Mouse (Mus musculus) liver, embryonic 16.5 days (tissue): ENCODE measurements around the gene Calcoco1. TPM values are rescaled to one million over a fixed set of nuclear protein-coding genes. Genes with fewer than 3 reads are reported as not detected.
A peak's percentile ranks its signal among the peaks of the same experiment; 100 is the strongest.

Source experiments
- ATAC-seq: fragments of 200-750 bp; cut with Nextera tagmentation; 2 replicates; pipeline ENCODE4 v1.8.0; 2017; ENCODE audit warnings: low read depth, mild to moderate bottlenecking, moderate number of reproducible peaks, moderate library complexity
- H3K27ac ChIP-seq: fragments of 300-500 bp; sonication (generic); 2 replicates; pipeline ENCODE4 v1.5.1; 2014; ENCODE audit warnings: mild to moderate bottlenecking, low read length
- H3K27me3 ChIP-seq: fragments of 300-500 bp; sonication (generic); 2 replicates; pipeline ENCODE4 v1.6.1; 2014; ENCODE audit warnings: low read depth, low read length, mixed read lengths; ENCODE audit not compliant: control insufficient read depth, insufficient read depth
- H3K36me3 ChIP-seq: fragments of 300-500 bp; sonication (generic); 2 replicates; pipeline ENCODE4 v1.6.1; 2014; ENCODE audit warnings: mild to moderate bottlenecking; ENCODE audit not compliant: control insufficient read depth, insufficient read depth
- H3K4me1 ChIP-seq: fragments of 300-500 bp; sonication (generic); 2 replicates; pipeline ENCODE4 v1.6.1; 2014; ENCODE audit warnings: low read depth, low read length, mixed read lengths; ENCODE audit not compliant: control insufficient read depth
- H3K4me2 ChIP-seq: fragments of 300-500 bp; sonication (generic); 2 replicates; pipeline ENCODE4 v1.6.1; 2014; ENCODE audit warnings: low read depth, low read length, mixed read lengths
- H3K4me3 ChIP-seq: fragments of 300-500 bp; sonication (generic); 2 replicates; pipeline ENCODE4 v1.5.1; 2014; ENCODE audit warnings: low read depth, mild to moderate bottlenecking, low read length
- H3K9ac ChIP-seq: fragments of 300-500 bp; sonication (generic); 2 replicates; pipeline ENCODE4 v1.6.1; 2014; ENCODE audit warnings: low read depth, low read length
- H3K9me3 ChIP-seq: fragments of 300-500 bp; sonication (generic); replicated peaks from 2 replicates; pipeline ENCODE4 v1.6.1; 2016; ENCODE audit warnings: low read length; ENCODE audit not compliant: control insufficient read depth
- WGBS: fragments of 180-500 bp; shearing (Covaris S2); extraction: QIAGEN DNeasy Blood & Tissue Kit; methylation state at CpG from one replicate; pipeline ENCODE4 v1.1.7; 2014; ENCODE audit not compliant: insufficient replicate concordance; 5-methylcytosine and 5-hydroxymethylcytosine counted together
- polyA plus RNA-seq: library from polyadenylated mRNA; unstranded; fragments of >200 nt; fragmentation: Nextera tagmentation; extraction: Ambion mirVana; gene quantifications from 2 replicates; pipeline ENCODE4 v1.2.1, GENCODE M21; 2015

Calcoco1 gene
- polyA plus RNA-seq, 1 experiment from 2014 or later, result 18.2 TPM

GRCm38 (mm10) chr15:102707736-102708269 lies 14.2 kb downstream of the Calcoco1 start:
- ATAC-seq, result no peak
- WGBS, result 65% methylated on average over 6 of the region's 6 CpGs

GRCm38 (mm10) chr15:102705923-102706503 lies 16.0 kb downstream of the Calcoco1 start:
- no peak overlapping the region for H3K9ac ChIP-seq
- 66% methylated on average over 7 of the region's 7 CpGs for WGBS

More at GRCm38 (mm10) chr15:102707736-102708269, 14.2 kb downstream of the Calcoco1 start:
- Histone ChIP-seq H3K27me3 (no peaks in the 10 kb centered on the region), H3K4me1 (no peaks in the 10 kb centered on the region), H3K4me3 (no peak overlapping the region), H3K9ac (no peak overlapping the region), H3K4me2 (no peak overlapping the region), H3K36me3 (no peaks in the 10 kb centered on the region), H3K27ac (no peak overlapping the region), H3K9me3 (no peaks in the 10 kb centered on the region)

GRCm38 (mm10) chr15:102705226-102705894 lies 16.6 kb downstream of the Calcoco1 start:
- H3K9me3 ChIP-seq, result no peaks in the 10 kb centered on the region
- 52% methylated on average over 9 of the region's 9 CpGs for WGBS
- H3K9ac ChIP-seq, result no peak overlapping the region
- no peaks in the 10 kb centered on the region for H3K27me3 ChIP-seq
- no peaks in the 10 kb centered on the region for H3K36me3 ChIP-seq
- H3K27ac ChIP-seq, result no peak overlapping the region
- ATAC-seq, result no peak
- H3K4me1 ChIP-seq, result no peaks in the 10 kb centered on the region
- H3K4me3 ChIP-seq, result no peak overlapping the region
- H3K4me2 ChIP-seq, result no peak overlapping the region

More at GRCm38 (mm10) chr15:102705923-102706503, 16.0 kb downstream of the Calcoco1 start:
- Histone ChIP-seq H3K36me3 (no peaks in the 10 kb centered on the region), H3K4me2 (no peak overlapping the region), H3K27ac (no peak overlapping the region), H3K4me3 (no peak overlapping the region), H3K4me1 (no peaks in the 10 kb centered on the region), H3K9me3 (no peaks in the 10 kb centered on the region), H3K27me3 (no peaks in the 10 kb centered on the region)
- no peak for ATAC-seq

- WGBS, result 46% methylated on average over 5 of the region's 5 CpGs
- no peaks in the 10 kb centered on the region; the same call in 1 of the 2 replicates for H3K27me3 ChIP-seq
- ATAC-seq, result no peak
These were observed 17.2 kb downstream of the Calcoco1 start for GRCm38 (mm10) chr15:102704806-102705205.

GRCm38 (mm10) chr15:102702972-102703371 lies 19.0 kb downstream of the Calcoco1 start:
- Histone ChIP-seq H3K27me3 (peaks cover 6% of the 10 kb centered on the region), H3K4me1 (no peaks in the 10 kb centered on the region), H3K4me2 (no peak overlapping the region), H3K9me3 (no peaks in the 10 kb centered on the region), H3K36me3 (no peaks in the 10 kb centered on the region), H3K27ac (no peak overlapping the region), H3K9ac (no peak overlapping the region), H3K4me3 (no peak overlapping the region)
- 43% methylated on average over 3 of the region's 3 CpGs for WGBS
- no peak for ATAC-seq

More at GRCm38 (mm10) chr15:102704806-102705205, 17.2 kb downstream of the Calcoco1 start:
- no peaks in the 10 kb centered on the region for H3K36me3 ChIP-seq
- H3K9ac ChIP-seq, result no peak overlapping the region
- no peaks in the 10 kb centered on the region for H3K4me1 ChIP-seq
- no peak overlapping the region for H3K4me2 ChIP-seq
- no peak overlapping the region for H3K27ac ChIP-seq
- no peak overlapping the region for H3K4me3 ChIP-seq
- no peaks in the 10 kb centered on the region for H3K9me3 ChIP-seq

GRCm38 (mm10) chr15:102698193-102698592 lies 23.8 kb downstream of the Calcoco1 start:
- 2% methylated on average over 11 of the region's 11 CpGs for WGBS
- Histone ChIP-seq H3K4me1 (no peaks in the 10 kb centered on the region; the same call in 1 of the 2 replicates), H3K27ac (no peak overlapping the region), H3K4me3 (no peak overlapping the region), H3K4me2 (no peak overlapping the region), H3K27me3 (peaks cover 52% of the 10 kb centered on the region), H3K9ac (no peak overlapping the region), H3K9me3 (no peaks in the 10 kb centered on the region), H3K36me3 (no peaks in the 10 kb centered on the region)
- no peak for ATAC-seq

- no peak overlapping the region for H3K4me2 ChIP-seq
- no peak overlapping the region for H3K27ac ChIP-seq
- no peaks in the 10 kb centered on the region for H3K9me3 ChIP-seq
- H3K36me3 ChIP-seq, result no peaks in the 10 kb centered on the region
- H3K4me3 ChIP-seq, result no peak overlapping the region
- H3K4me1 ChIP-seq, result no peaks in the 10 kb centered on the region; the same call in 1 of the 2 replicates
- ATAC-seq, result no peak
- H3K27me3 ChIP-seq, result peaks cover 65% of the 10 kb centered on the region
- 41% methylated on average over 3 of the region's 3 CpGs for WGBS
- H3K9ac ChIP-seq, result no peak overlapping the region
These were observed 25.1 kb downstream of the Calcoco1 start for GRCm38 (mm10) chr15:102696899-102697298.

GRCm38 (mm10) chr15:102693600-102693999 lies 28.4 kb downstream of the Calcoco1 start:
- peaks cover 85% of the 10 kb centered on the region for H3K27me3 ChIP-seq
- H3K4me3 ChIP-seq, result no peak overlapping the region
- H3K36me3 ChIP-seq, result no peaks in the 10 kb centered on the region
- no peaks in the 10 kb centered on the region; the same call in 1 of the 2 replicates for H3K4me1 ChIP-seq
- no peaks in the 10 kb centered on the region for H3K9me3 ChIP-seq
- H3K9ac ChIP-seq, result no peak overlapping the region
- WGBS, result 4% methylated on average over 11 of the region's 11 CpGs
- no peak overlapping the region for H3K4me2 ChIP-seq
- peak; percentile 24; the same call in 1 of the 2 replicates for ATAC-seq
- H3K27ac ChIP-seq, result no peak overlapping the region

GRCm38 (mm10) chr15:102692991-102693411 lies 29.0 kb downstream of the Calcoco1 start:
- no peaks in the 10 kb centered on the region for H3K36me3 ChIP-seq
- no peak for ATAC-seq
- H3K4me1 ChIP-seq, result no peaks in the 10 kb centered on the region; the same call in 1 of the 2 replicates
- H3K27me3 ChIP-seq, result peaks cover 79% of the 10 kb centered on the region
- H3K4me2 ChIP-seq, result peak overlapping the region; percentile 64
- WGBS, result under 1% methylated on average over 32 of the region's 32 CpGs
- H3K4me3 ChIP-seq, result peak overlapping the region; percentile 40
- no peak overlapping the region for H3K9ac ChIP-seq
- no peaks in the 10 kb centered on the region for H3K9me3 ChIP-seq
- no peak overlapping the region for H3K27ac ChIP-seq
